Mouse (Mus musculus): Measurements from ENCODE around the gene Fbxo22. TPM values are rescaled to one million over a fixed set of nuclear protein-coding genes. Genes with fewer than 3 reads are reported as not detected.
"Not testable (repeated sequence)": the region's sequence is repeated elsewhere in the genome, so short reads cannot be mapped to it uniquely, and the experiment has no call there.

Gene Fbxo22
- polyA plus RNA-seq, 1 experiment from 2014 or later, result 30.0 TPM

DNA sequence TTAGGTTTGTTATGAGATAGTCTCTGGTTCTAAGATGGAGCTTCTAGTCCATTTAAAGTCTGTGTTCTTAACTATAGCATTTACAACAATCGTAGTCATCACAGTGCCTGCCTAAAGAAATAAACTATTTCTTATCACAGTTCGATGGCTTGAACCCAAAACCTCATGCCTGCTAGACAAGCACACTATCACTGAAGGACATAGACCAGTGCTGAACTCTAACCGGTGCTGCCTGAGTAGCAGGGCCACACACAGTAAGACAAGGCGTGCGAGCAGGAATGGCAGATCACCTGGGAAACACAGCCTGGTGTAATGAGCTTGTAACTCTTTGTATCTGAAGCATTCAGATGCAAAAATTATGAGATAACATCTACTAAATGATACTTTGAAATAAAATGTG, 32.1 kb downstream of the Fbxo22 start:
- H3K9me3 ChIP-seq (ENCODE audit: control insufficient read depth, low read length), result no peaks in the 10 kb centered on the region
- H3K4me2 ChIP-seq (replicated peaks; ENCODE audit: low read depth), result no peak overlapping the region
- ATAC-seq (ENCODE audit: low FRiP score, low TSS enrichment) (no peak), DNase-seq (ENCODE audit: low spot score) (no peak)
- H3K36me3 ChIP-seq (ENCODE audit: control insufficient read depth, insufficient read depth, low read length), result no peaks in the 10 kb centered on the region
- no peak overlapping the region for H3K27ac ChIP-seq (replicated peaks)
- H3K27me3 ChIP-seq (ENCODE audit: control insufficient read depth, insufficient read depth, low read length), result no peaks in the 10 kb centered on the region
- H3K4me1 ChIP-seq (replicated peaks; ENCODE audit: control insufficient read depth, insufficient read depth), result no peaks in the 10 kb centered on the region
- TF ChIP-seq EP300 (optimal IDR thresholded peaks at IDR 0.05), result no peak
- TF ChIP-seq CTCF (IDR thresholded peaks at IDR 0.05; ENCODE audit: low read depth), result no peak
- 88% methylated on average over 5 of the region's 5 CpGs for WGBS
- H3K9ac ChIP-seq (ENCODE audit: low read length), result no peak overlapping the region
- H3K4me3 ChIP-seq (ENCODE audit: low read depth, low read length), result no peak overlapping the region

GRCm38 (mm10) chr9:55241863-55242685, 33.3 kb downstream of the Fbxo22 start:
- ATAC-seq (ENCODE audit: low FRiP score, low TSS enrichment) (no peak), DNase-seq (ENCODE audit: low spot score) (peak; percentile 29)
- peak; percentile 28 for TF ChIP-seq CTCF (IDR thresholded peaks at IDR 0.05; ENCODE audit: low read depth)
- TF ChIP-seq EP300 (optimal IDR thresholded peaks at IDR 0.05), result no peak
- Histone ChIP-seq H3K27me3 (ENCODE audit: control insufficient read depth, insufficient read depth, low read length) (no peaks in the 10 kb centered on the region), H3K36me3 (ENCODE audit: control insufficient read depth, insufficient read depth, low read length) (no peaks in the 10 kb centered on the region), H3K27ac (replicated peaks) (no peak overlapping the region), H3K4me2 (replicated peaks; ENCODE audit: low read depth) (peak overlapping the region; percentile 51), H3K9ac (ENCODE audit: low read length) (peak overlapping the region; percentile 13; the same call in 1 of the 2 replicates), H3K4me1 (replicated peaks; ENCODE audit: control insufficient read depth, insufficient read depth) (no peaks in the 10 kb centered on the region), H3K4me3 (ENCODE audit: low read depth, low read length) (peak overlapping the region; percentile 24), H3K9me3 (ENCODE audit: control insufficient read depth, low read length) (no peaks in the 10 kb centered on the region)
- WGBS, result 32% methylated on average over 24 of the region's 24 CpGs

DNA sequence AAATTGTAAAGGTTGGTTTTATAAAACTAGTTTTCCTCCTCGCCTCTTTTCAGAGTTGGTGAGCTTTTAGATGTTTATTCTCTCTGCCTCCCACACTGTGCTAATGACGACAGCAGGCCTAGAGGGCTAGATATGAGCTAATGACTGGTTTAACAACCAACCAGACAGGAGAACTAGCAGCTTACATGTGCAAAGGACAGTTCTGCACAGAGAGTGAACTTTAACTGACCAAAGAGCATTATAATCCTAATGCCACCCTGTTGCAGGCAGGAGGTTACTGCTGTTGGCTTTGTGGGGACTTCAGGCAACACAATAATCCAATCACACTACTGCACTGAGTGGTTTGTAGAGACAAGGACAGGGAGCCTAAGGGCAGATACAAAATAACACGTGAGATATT, 34.6 kb downstream of the Fbxo22 start:
- H3K9me3 ChIP-seq (ENCODE audit: control insufficient read depth, low read length), result no peaks in the 10 kb centered on the region
- no peak overlapping the region for H3K27ac ChIP-seq (replicated peaks)
- H3K4me3 ChIP-seq (ENCODE audit: low read depth, low read length), result no peak overlapping the region
- no peaks in the 10 kb centered on the region for H3K36me3 ChIP-seq (ENCODE audit: control insufficient read depth, insufficient read depth, low read length)
- TF ChIP-seq CTCF (IDR thresholded peaks at IDR 0.05; ENCODE audit: low read depth) (no peak), EP300 (optimal IDR thresholded peaks at IDR 0.05) (no peak)
- no peaks in the 10 kb centered on the region for H3K27me3 ChIP-seq (ENCODE audit: control insufficient read depth, insufficient read depth, low read length)
- DNase-seq (ENCODE audit: low spot score), result no peak
- ATAC-seq (ENCODE audit: low FRiP score, low TSS enrichment), result no peak
- H3K9ac ChIP-seq (ENCODE audit: low read length), result no peak overlapping the region
- H3K4me1 ChIP-seq (replicated peaks; ENCODE audit: control insufficient read depth, insufficient read depth), result no peaks in the 10 kb centered on the region
- 65% methylated on average over 3 of the region's 3 CpGs for WGBS
- H3K4me2 ChIP-seq (replicated peaks; ENCODE audit: low read depth), result no peak overlapping the region

DNA sequence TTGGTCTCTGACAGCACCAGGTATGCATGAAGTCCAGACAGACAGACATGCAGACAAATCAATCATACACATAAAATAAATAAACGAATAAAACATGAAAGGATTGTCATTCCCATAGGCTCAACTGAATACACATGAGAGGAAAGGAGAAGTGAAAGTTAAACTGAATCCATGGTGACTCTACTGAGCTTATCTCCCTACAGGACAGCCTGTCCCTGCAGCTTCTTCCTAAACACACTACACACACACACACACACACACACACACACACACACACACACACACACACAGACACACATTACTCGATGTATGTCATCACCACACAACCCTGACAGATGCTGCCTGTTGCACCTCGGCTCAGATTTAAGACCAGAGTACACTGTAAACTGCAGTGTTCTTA, 35.4 kb downstream of the Fbxo22 start:
- TF ChIP-seq EP300 (optimal IDR thresholded peaks at IDR 0.05) (no peak), CTCF (IDR thresholded peaks at IDR 0.05; ENCODE audit: low read depth) (no peak)
- Histone ChIP-seq H3K9ac (ENCODE audit: low read length) (no peak overlapping the region), H3K27me3 (ENCODE audit: control insufficient read depth, insufficient read depth, low read length) (no peaks in the 10 kb centered on the region), H3K4me2 (replicated peaks; ENCODE audit: low read depth) (no peak overlapping the region), H3K4me1 (replicated peaks; ENCODE audit: control insufficient read depth, insufficient read depth) (no peaks in the 10 kb centered on the region), H3K36me3 (ENCODE audit: control insufficient read depth, insufficient read depth, low read length) (no peaks in the 10 kb centered on the region), H3K27ac (replicated peaks) (no peak overlapping the region), H3K9me3 (ENCODE audit: control insufficient read depth, low read length) (no peaks in the 10 kb centered on the region), H3K4me3 (ENCODE audit: low read depth, low read length) (no peak overlapping the region)
- ATAC-seq (ENCODE audit: low FRiP score, low TSS enrichment) (no peak), DNase-seq (ENCODE audit: low spot score) (no peak)
- 54% methylated on average over 3 of the region's 3 CpGs for WGBS

GRCm38 (mm10) chr9:55245057-55245750, 36.5 kb downstream of the Fbxo22 start:
- not testable (repeated sequence) for H3K4me2 ChIP-seq (replicated peaks; ENCODE audit: low read depth); H3K9ac ChIP-seq (ENCODE audit: low read length); H3K27me3 ChIP-seq (ENCODE audit: control insufficient read depth, insufficient read depth, low read length); H3K9me3 ChIP-seq (ENCODE audit: control insufficient read depth, low read length); DNase-seq (ENCODE audit: low spot score); H3K4me1 ChIP-seq (replicated peaks; ENCODE audit: control insufficient read depth, insufficient read depth); H3K27ac ChIP-seq (replicated peaks); H3K4me3 ChIP-seq (ENCODE audit: low read depth, low read length); ATAC-seq (ENCODE audit: low FRiP score, low TSS enrichment); H3K36me3 ChIP-seq (ENCODE audit: control insufficient read depth, insufficient read depth, low read length)
- WGBS, result 60% methylated on average over 1 of the region's 1 CpGs

GRCm38 (mm10) chr9:55246440-55246839, 37.7 kb downstream of the Fbxo22 start:
- H3K9me3 ChIP-seq (ENCODE audit: control insufficient read depth, low read length), result no peaks in the 10 kb centered on the region
- DNase-seq (ENCODE audit: low spot score), result no peak
- no peak for ATAC-seq (ENCODE audit: low FRiP score, low TSS enrichment)
- H3K36me3 ChIP-seq (ENCODE audit: control insufficient read depth, insufficient read depth, low read length), result no peaks in the 10 kb centered on the region
- no peaks in the 10 kb centered on the region for H3K27me3 ChIP-seq (ENCODE audit: control insufficient read depth, insufficient read depth, low read length)
- no peaks in the 10 kb centered on the region for H3K4me1 ChIP-seq (replicated peaks; ENCODE audit: control insufficient read depth, insufficient read depth)
- WGBS, result 58% methylated on average over 8 of the region's 8 CpGs
- TF ChIP-seq EP300 (optimal IDR thresholded peaks at IDR 0.05) (no peak), CTCF (IDR thresholded peaks at IDR 0.05; ENCODE audit: low read depth) (no peak)
- H3K9ac ChIP-seq (ENCODE audit: low read length), result no peak overlapping the region
- H3K27ac ChIP-seq (replicated peaks), result no peak overlapping the region
- no peak overlapping the region for H3K4me3 ChIP-seq (ENCODE audit: low read depth, low read length)
- no peak overlapping the region for H3K4me2 ChIP-seq (replicated peaks; ENCODE audit: low read depth)
